Mouse (Mus musculus) small intestine, adult 2 months (tissue): Measurements from ENCODE around the gene Rfx4. TPM values are rescaled to one million over a fixed set of nuclear protein-coding genes. Genes with fewer than 3 reads are reported as not detected.

ENCODE experiments used
- H3K27ac ChIP-seq: fragments of 200-500 bp; 2 replicates; pipeline ENCODE4 v1.5.1; 2012; ENCODE audit warnings: low read depth, low read length, control low read depth, inconsistent platforms; ENCODE audit not compliant: insufficient read depth
- H3K27me3 ChIP-seq: fragments of 200-500 bp; 2 replicates; pipeline ENCODE4 v1.6.1; 2012; ENCODE audit warnings: mild to moderate bottlenecking, moderate library complexity, low read length, inconsistent platforms; ENCODE audit not compliant: control insufficient read depth, insufficient read depth
- H3K36me3 ChIP-seq: fragments of 200-500 bp; 2 replicates; pipeline ENCODE4 v1.6.1; 2012; ENCODE audit warnings: mild to moderate bottlenecking, low read length, control low read depth, inconsistent platforms; ENCODE audit not compliant: control insufficient read depth, insufficient read depth
- H3K4me1 ChIP-seq: fragments of 200-500 bp; 2 replicates; pipeline ENCODE4 v1.6.1; 2012; ENCODE audit warnings: low read length, inconsistent platforms, mixed read lengths; ENCODE audit not compliant: control insufficient read depth, insufficient read depth, insufficient read length
- H3K4me3 ChIP-seq: fragments of 200-500 bp; 2 replicates; pipeline ENCODE4 v1.5.1; 2012; ENCODE audit warnings: low read depth, mild to moderate bottlenecking, control low read depth, inconsistent platforms, low read length, moderate library complexity
- CTCF ChIP-seq: fragments of 200-500 bp; IDR thresholded peaks from 2 replicates; pipeline ENCODE4 v1.5.1; 2012; ENCODE audit warnings: low read depth, mild to moderate bottlenecking, control low read depth, inconsistent platforms, low read length, moderate library complexity, mixed read lengths; ENCODE audit not compliant: insufficient replicate concordance, insufficient read length; ENCODE audit errors: extremely low read depth
- POLR2A ChIP-seq: fragments of 200-500 bp; IDR thresholded peaks from 2 replicates; pipeline ENCODE4 v1.6.1; 2012; ENCODE audit warnings: low read depth, mild to moderate bottlenecking, control low read depth, inconsistent platforms, low read length, moderate library complexity
- WGBS: fragments of 180-500 bp; shearing (Covaris S2); methylation state at CpG from one replicate; pipeline ENCODE4 v1.1.7; 2018; 5-methylcytosine and 5-hydroxymethylcytosine counted together
- polyA plus RNA-seq: library from polyadenylated mRNA; depleted of rRNA; stranded (reverse); fragments of >200 nt; gene quantifications from 2 replicates; pipeline ENCODE4 v1.2.3, GENCODE M21; 2012

Gene Rfx4
- polyA plus RNA-seq, 1 experiment, result not detected

GRCm38 (mm10) chr10:84727760-84728159 is 28.1 kb upstream of the Rfx4 start:
- Histone ChIP-seq H3K27me3 (no peaks in the 10 kb centered on the region), H3K4me1 (no peaks in the 10 kb centered on the region), H3K4me3 (no peak overlapping the region), H3K36me3 (peaks cover 5% of the 10 kb centered on the region; the same call in 1 of the 2 replicates), H3K27ac (no peak overlapping the region)
- TF ChIP-seq CTCF (no peak), POLR2A (no peak)
- WGBS, result 83% methylated on average over 4 of the region's 4 CpGs

DNA sequence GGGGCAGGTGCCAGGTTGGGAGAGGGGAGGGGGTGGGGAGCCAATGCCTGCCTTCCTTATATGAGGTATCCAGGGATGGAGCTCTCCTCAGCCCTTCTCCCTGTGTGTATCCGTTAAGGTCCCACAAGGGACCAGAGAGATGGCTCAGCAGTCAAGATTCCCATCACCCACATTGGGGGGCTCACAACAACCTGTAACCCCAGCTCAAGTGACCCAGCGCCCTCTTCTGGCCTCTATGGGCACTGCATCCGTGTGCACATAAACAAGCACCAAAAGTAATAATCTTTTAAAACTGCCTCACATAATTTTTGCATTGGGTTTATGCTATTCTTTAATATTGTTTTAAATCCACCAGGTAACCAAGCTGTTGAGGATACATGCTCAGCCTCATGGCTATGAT is 25.8 kb upstream of the Rfx4 start:
- peaks cover 5% of the 10 kb centered on the region; the same call in 1 of the 2 replicates for H3K36me3 ChIP-seq
- H3K4me1 ChIP-seq, result no peaks in the 10 kb centered on the region
- H3K4me3 ChIP-seq, result no peak overlapping the region
- H3K27me3 ChIP-seq, result no peaks in the 10 kb centered on the region
- WGBS, result 81% methylated on average over 3 of the region's 3 CpGs
- no peak overlapping the region for H3K27ac ChIP-seq
- TF ChIP-seq CTCF (peak; percentile 49; the same call in 1 of the 2 replicates), POLR2A (no peak)

DNA sequence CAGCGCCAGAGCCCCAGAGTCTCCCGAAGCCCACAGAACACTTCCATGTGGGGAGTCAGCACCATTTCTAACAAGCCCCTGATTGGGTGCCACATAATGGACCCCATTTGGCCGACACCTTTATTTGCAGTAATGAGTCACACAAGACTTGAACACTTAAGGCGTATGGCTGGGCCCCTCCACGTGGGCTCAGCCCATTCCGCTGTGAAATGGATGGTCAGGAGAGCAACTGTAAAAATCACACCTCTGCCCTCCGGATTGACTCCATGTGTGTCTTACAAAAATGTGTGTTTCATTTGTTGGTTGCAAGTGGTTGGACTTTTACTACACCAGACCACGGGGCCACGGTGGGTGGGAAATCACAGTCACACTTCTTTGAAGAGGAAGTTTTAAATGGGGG is 24.9 kb upstream of the Rfx4 start:
- TF ChIP-seq CTCF (no peak), POLR2A (no peak)
- 72% methylated on average over 9 of the region's 9 CpGs for WGBS

GRCm38 (mm10) chr10:84733511-84733910 is 22.4 kb upstream of the Rfx4 start:
- 43% methylated on average over 6 of the region's 6 CpGs for WGBS
- Histone ChIP-seq H3K36me3 (no peaks in the 10 kb centered on the region), H3K27ac (no peak overlapping the region), H3K27me3 (no peaks in the 10 kb centered on the region), H3K4me3 (no peak overlapping the region), H3K4me1 (no peaks in the 10 kb centered on the region)
- TF ChIP-seq CTCF, result no peak
- no peak for TF ChIP-seq POLR2A

More for the DNA sequence above, 24.9 kb upstream of the Rfx4 start:
- H3K4me3 ChIP-seq, result no peak overlapping the region
- no peaks in the 10 kb centered on the region for H3K4me1 ChIP-seq
- no peaks in the 10 kb centered on the region for H3K27me3 ChIP-seq
- peaks cover 5% of the 10 kb centered on the region; the same call in 1 of the 2 replicates for H3K36me3 ChIP-seq
- H3K27ac ChIP-seq, result no peak overlapping the region

DNA sequence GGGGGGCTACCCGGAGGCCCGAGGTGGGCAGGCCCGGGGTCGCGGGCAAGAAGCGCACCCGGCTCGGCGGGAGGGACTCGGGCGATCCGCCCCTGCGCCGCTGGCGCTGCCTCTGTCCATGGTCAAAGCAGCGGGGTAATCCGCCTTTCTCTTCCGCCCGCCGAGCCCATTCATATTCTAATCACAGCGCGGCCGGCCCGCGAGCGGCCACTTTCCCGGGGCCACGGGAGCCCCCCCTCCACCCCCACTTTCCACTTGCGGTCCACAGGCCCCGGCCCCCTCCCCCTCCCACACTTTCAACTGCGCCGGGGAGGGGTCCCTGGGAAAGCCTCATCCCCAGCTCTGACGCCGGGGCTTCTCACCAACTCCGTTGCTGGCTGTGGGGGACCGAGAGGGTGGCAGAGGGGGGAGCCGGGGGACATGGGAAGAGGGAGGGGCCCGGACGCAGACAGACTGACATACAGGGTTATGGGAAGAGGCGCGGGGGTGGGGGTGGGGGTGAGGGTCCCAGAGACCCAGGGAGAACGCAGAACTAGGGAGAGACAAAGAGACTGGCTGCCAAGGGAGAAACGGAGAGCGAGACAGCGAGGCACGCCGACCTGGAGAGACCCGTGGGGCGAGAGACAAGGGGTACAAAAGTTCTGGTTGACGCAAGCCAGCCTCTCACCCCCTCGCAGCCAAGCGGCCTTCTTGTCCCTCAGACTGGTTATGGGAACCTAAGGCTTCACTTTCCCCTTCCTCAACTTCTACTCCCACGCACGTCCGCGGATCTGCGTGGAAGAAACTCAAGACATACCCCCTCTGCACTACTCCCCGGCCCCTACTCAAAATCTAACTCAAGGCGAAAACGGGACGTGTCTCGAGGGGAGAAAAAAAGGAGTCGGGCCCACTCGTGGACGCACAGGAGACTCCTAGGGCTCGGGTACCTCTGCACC is 744 bp upstream of the Rfx4 start:
- peaks cover 14% of the 10 kb centered on the region for H3K4me1 ChIP-seq
- WGBS, result 4% methylated on average over 66 of the region's 66 CpGs
- TF ChIP-seq POLR2A (no peak), CTCF (no peak)
- peak overlapping the region; percentile 24 for H3K4me3 ChIP-seq
- no peaks in the 10 kb centered on the region for H3K36me3 ChIP-seq
- no peak overlapping the region for H3K27ac ChIP-seq
- peaks cover 76% of the 10 kb centered on the region for H3K27me3 ChIP-seq

DNA sequence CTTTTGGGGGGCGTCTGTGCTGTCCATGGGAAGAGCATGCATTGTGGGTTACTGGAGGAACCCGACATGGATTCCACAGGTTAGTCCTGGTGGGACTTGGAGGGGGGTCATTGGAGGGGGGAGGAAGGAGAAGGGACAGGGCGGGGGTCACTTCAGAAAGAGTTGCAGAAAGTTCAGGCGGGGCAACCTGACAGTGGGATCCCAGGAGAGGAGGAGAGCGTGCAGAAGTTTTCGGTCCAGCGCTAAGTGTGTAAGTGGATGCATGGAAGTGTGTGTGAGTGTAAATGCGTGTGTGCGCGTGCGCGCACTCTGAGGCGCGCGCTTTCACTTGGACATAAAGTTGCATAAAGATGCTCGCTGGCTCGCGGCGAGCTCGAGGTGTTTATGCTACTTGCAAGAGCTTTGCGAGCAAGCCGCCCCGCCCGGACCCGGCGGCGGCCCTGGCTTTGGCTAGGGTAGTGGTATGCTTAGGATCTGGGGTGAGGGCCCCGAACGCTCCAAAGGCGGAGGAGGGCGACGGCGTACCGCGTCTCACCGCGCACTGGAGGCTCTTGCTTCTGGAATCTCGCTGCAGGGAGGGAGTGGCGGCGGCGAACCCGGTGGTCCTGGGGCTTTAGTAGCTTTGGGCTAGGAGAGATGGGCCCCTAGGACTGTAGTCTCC is 703 bp downstream of the Rfx4 start:
- Histone ChIP-seq H3K4me1 (peaks cover 14% of the 10 kb centered on the region), H3K36me3 (no peaks in the 10 kb centered on the region), H3K27me3 (peaks cover 85% of the 10 kb centered on the region), H3K4me3 (peak overlapping the region; percentile 44), H3K27ac (no peak overlapping the region)
- under 1% methylated on average over 42 of the region's 42 CpGs for WGBS
- no peak for TF ChIP-seq POLR2A
- TF ChIP-seq CTCF, result no peak

DNA sequence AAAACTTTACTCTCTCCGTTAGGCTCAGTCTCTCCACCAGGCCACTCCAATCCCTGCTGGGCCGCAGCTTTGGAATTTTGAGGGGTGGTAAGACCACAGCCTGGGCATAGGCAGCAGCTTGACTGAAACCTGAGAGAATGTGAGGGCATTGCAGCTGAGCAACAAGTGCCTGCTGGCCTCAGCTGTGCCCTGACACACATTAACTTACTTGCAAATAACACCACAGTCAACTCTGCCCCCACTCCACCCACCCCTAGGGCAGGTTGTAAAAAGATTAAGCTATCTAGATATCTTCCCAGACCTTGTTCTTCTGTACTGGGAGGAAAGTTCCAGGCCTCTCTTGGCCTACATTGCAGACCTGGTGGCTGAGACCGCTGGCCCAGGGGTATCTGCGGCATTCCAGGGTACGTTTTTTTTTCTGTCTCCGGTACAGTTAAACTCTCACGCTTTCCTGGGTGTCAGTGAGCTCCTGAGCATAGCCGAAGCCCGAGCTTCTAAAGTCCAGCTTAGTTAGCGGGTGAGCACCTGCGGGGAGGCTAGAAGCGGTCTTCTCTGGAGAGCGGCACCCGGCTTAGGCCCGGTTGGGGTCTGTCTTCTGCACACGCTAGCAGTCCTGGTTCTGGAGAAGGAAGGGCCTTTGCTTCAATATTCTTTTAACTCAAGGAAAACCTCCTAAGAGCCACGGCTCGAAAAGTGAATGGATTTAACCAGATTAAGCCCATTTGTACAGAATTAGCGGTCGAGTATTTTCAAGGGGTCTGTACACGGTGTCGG is 1.8 kb downstream of the Rfx4 start:
- Histone ChIP-seq H3K36me3 (no peaks in the 10 kb centered on the region), H3K4me3 (no peak overlapping the region), H3K27ac (no peak overlapping the region), H3K4me1 (peaks cover 14% of the 10 kb centered on the region), H3K27me3 (peaks cover 77% of the 10 kb centered on the region)
- 12% methylated on average over 22 of the region's 22 CpGs for WGBS
- TF ChIP-seq CTCF (no peak), POLR2A (no peak)
